Mouse (Mus musculus) layer of hippocampus, postnatal 14 days (tissue): ENCODE results near the gene A730049H05Rik. TPM values are rescaled to one million over a fixed set of nuclear protein-coding genes. Genes with fewer than 3 reads are reported as not detected.

ENCODE experiments used
- DNase-seq, 2 experiments: peaks; one replicate each; pipeline ENCODE4 v3.0.0; 2021 to 2022; ENCODE audit warnings: low spot score in 2 of 2, mixed read lengths in 1 of 2
- total RNA-seq, 2 experiments: library from RNA; stranded (reverse); gene quantifications; 2 replicates each; pipeline ENCODE4 v1.2.3; 2021

Gene A730049H05Rik
- total RNA-seq, 2 experiments from 2014 or later = 0.25 to 0.29 TPM

DNA sequence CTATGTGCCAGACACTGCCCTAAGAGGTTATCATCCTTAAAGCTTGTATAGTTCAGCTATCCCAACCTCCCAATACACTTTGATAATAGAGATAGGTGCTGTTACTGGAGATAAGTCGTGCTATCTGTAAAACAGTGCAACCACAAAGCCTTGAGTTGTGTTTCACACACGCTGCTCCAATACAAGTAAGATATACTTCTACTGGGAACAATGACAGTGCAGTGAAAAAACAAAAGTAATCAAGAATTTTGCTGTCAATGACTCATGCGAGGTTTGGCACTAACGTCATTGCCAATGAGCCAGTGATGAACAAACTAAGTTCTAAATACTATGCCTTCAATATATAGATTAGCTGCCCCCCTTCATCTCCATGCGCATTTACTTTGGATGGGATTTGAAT lies 10.3 kb downstream of the A730049H05Rik start:
- no peak for DNase-seq

DNA sequence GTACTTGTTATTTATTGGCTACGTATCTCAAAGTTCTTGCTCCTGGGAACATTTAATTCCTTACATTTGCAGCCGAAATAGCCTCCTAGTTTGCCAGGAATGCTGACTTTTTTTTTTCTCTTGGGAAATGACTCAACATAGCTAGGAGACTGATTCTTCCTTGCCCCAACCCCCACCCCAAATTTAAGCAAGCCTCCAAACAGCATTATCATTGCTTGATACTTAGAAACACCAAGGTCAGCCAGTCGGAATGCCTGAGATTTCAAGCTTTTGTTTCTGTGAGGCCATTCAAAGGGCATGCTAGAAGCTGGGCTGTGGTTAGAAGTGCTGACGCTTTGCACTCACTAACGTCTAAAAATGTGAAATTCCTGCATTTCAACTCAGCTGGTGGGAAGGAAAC lies 11.1 kb downstream of the A730049H05Rik start:
- no peak for DNase-seq

DNA sequence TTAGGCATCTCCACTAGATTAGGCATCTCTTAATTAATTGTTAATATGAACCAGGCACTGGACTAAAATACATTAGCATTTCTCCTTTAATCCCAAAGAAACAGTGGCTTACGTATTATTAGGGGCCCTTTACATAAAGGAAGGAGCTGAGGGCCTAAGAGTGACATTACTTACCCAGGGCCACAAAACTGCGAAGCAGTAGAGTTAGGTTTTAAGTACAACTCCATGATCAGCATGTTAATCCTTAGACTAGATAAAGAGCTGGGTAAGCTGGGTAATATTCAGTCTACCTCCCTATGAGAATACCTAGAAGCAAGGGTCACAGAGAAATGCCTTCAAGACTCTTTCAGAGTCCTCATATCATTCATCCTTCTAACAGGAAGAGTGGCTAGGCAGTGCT lies 12.9 kb downstream of the A730049H05Rik start:
- DNase-seq = no peak

DNA sequence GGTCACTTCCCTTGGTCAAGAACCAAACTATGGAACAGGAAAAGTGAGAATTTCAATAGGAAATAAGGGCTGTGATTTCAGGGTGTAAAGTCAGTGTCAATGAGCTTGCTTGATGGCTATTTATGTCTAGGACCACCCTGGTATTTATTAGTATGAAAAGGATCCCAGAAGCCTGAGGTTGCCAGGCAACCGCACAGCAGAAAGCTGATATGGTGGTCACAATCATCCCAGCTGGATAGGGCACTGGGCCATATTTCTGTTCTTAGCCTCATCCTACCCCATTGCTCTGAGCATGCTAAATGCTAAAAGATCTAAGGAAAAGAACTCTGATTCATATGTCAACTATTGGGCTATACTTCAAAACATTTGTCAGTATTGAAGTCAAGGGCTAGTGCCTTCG lies 14.8 kb downstream of the A730049H05Rik start:
- no peak for DNase-seq

DNA sequence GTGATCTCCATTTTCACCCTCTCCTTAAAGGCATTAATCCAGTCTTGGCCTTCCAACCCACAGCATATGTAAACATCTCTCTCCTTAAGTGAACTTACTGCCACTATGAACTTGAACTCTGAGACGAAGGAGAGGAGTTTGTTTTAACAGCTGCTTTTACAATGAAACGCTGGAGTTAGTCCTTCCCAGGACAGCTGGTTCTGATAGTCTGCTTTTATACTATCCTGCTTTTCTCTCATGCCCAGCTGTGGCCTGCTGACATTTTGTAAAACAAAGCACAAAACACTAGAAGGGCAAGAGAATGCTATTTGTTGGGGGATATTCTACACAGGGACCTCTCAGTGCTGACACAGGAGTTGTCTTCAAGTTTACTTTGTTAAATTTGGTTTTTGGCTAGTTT lies 25.7 kb downstream of the A730049H05Rik start:
- no peak for DNase-seq

DNA sequence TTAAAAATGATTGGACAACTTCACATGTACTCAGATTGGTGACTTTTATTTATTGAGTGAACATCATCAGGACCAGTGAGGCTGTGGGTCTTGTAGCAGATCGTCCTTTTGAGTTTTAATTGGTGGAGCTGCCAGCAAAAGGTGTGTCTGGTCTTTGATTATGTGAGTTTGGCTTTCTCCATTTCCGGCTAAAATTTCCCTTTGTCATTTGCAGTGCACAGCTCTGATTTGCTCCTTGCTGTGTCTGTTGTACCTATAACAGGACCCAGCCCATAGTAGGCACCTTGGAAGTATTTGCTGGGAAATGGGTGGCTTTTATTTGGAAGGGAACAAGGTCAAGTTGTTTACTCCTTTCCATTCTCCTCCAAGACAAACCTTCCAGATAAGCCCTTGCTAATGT lies 27.2 kb downstream of the A730049H05Rik start:
- no peak for DNase-seq

DNA sequence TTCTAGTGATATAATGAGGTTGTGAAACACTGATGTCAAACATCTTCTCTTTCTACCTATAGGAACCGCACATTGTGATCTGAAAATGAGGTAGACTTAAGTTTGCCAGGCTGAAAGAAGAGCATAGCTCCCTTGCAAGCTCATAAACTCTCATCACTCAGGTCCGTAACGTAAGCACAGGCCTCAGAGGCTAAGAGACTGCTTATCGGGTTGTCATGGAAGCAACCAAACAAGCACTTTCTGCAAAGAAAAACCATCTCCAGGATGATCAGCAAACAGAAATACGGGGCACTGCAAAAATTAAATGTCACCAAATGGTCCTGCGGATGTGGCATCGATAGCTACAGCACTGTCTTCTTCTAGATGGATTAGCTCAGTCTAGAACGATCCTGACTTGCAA lies 29.6 kb downstream of the A730049H05Rik start:
- peak in 1 of 2 experiments; percentile 12 for DNase-seq

DNA sequence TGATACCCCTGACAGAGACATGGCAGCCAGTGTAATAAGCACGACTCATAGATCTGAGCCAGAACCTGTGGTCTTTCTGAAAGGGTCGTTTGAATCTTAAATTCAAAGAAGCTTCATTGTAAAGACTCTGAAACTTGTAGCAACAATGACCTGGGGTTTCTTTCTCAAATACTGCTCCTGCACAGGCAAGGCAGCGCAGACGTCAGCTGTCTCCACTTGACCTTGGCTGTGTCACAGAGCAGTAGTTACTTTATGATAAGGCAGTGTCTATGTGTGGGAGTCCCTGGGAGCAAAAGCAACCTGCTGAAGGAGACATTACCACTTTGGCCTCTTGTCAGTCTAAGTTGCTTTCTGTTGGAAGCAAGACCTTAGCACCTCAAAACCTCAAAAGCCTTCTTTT lies 30.3 kb downstream of the A730049H05Rik start:
- no peak for DNase-seq

DNA sequence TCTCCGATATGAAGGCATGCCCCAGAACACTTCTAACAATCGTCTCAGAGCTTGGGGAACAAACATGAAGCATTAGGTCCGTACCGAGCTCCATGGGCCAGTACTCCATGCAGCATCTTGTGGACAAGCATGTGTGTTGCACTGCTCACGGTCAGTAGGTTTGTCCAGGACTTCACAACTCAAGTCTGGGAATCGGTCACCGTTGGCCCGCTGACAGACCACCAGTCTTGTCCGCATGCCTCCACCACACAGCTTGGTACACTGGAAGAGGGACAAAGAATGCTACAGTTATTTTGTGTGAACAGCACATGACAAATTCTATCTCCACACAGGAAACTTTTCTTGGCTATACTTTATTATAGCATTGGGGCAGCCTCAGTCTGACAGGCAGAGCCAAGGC lies 32.9 kb downstream of the A730049H05Rik start:
- DNase-seq = peak in 1 of 2 experiments; percentile 6

DNA sequence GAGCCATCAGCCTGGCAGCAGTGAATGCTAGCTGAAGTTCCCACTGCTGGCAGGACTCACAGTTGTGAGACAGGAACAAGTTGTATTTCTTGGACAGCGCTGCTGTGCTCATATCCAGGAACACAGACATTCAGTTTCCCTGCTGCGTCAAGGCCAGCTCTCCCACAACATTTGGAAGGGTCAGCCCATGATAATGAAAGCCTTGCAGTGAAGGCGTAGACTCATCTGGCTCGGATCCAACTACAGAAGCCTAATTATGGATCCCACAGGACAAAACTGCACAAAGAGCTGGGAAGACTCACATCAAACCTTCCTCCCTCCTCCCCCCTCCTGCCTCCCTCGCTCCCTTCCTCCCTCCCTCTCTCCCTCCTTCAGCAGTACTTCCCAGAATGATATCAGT lies 34.0 kb downstream of the A730049H05Rik start:
- peak; percentile 53 to 92 for DNase-seq

DNA sequence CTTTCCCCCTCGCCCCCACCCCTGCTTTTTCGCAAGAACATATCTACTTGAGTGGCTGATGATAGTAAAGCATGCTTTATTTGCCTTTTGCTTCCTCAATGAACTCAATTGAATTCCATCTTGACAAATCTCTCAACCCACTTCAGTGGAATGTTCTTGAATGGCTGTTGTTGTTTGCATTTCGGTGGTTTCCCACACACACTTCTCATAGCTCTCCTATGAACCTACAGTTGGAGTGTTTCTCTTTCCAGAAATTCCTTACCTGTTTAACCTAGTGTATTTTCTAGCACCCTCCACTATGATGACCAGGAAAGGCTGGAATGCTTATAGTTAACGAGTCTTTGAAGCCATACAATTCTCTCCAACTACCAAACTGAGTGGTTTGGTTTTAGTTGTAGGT lies 38.6 kb downstream of the A730049H05Rik start:
- no peak for DNase-seq

DNA sequence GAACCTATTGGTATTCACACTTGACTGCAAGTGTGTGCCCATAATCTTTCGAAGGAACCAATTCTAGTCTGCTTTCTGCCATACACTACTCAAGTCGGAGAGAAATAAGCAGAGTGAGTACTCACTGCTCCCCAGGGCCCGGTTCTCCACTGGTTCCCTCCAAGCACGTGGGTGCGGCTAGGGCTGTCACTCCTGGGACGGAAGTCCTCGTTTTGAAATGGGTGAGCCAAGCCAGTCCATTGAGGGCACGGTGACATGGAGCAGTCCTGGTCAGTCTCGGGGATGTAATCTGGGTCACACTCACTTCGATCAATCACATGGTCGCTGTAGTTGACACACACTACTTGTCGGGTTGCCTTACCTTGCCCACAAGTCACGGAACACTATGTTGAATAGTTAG lies 41.5 kb downstream of the A730049H05Rik start:
- DNase-seq = no peak

DNA sequence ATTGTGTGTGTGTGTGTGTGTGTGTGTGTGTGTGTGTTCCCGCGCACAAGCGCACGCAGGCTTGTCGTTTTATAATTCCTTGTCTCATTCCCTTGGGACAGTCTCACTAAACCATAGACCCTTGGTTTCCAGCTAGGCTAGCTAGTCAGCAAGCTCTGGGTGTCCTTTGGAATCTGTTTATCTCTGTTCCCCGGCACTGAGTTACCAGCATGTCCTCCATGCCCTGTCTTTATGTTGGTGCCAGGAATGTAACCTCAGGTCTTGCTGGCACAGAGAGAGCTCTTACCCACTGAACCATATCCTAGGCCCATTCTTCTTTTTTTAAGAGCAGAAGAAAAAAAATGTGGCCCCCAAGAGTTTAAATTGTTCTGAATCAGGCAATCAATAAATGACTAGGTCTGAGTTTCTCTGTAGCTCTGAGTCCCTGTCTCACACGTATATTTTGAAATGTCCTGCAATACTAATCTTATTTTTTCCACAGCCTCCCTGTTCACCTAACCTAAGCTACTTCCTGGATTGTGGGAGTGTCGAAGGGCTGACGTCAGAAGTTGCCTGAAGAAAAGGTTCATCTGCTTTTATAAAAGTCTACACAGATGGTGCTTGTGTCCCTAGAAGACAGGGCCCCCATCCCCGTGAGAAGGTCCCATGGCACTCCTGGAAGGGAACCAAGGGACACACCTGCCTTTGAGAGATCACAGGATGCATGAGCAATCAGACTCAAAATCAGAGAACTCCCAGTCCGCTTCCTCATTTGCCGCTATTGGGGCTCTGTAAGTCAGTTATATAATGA lies 42.6 kb downstream of the A730049H05Rik start:
- no peak for DNase-seq

DNA sequence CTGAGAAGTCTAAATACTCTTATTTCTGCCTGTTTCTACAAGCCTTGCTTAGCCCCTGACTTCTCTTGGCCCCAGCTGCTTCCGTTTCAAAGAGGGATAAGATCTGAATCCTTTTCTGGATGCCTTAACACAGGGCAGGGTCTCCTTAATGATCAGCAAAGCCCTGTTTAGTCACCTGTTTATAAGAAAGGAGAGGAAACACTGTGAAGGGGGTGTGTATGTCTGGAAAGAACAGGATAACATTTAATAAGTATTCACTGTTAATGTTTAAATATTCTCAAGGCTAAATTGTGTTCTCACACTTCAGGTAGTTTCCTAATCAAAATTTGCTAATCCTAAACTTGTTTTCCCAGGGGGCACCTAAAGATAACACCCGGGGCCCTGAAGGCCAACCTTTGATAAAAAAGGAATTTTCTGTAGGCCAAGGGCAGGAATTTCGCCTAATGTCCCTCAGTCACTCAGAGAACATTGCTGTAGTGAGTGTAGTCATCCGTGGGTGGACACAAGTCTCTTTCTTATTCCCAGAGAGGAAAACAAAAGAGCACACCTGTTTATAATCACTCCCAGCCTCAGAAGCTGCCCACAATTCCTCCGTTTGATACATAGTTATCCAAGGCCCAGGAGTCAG lies 44.1 kb downstream of the A730049H05Rik start:
- no peak for DNase-seq

DNA sequence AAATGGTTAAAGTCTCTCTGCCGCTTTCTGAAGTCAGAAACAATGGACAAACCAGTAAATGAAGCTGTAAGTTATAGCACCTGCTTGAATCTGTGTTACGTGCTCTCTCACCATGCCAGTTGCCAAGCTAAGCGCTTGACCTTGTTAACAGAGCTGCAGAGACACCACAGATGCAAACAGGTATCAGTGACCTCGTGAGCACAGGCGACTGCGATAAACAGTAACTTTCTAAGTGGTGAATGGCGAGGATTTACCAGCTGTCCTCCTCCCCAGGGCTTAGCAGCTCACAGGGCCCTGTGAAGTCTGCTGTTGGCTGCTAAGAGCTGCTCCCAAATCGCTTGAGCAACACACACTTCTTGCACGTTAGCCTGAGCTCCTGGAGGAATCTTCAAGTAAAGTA lies 46.3 kb downstream of the A730049H05Rik start:
- DNase-seq = no peak

DNA sequence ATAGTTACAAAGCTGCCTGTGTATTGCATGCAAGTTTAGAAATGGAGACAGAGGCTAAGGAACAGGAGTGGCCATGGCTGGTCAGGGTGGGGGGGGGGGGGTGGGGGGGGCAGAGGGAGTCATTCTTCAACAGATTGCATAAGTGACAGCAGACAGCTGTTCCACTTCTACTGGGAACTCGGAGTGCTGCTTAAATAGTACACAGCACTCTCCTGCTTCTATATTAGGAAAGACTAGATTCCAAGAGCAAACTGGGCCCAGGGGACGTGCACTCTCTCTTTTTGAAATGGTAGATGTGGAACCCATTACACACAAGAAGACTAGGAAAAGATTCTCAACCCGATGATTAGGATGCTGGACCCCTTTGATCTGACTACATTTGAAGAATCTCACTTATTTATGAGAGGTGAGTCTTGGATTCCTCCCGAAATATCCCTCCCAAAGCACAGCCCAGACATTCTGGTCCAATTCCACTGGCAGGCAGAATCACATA lies 52.9 kb downstream of the A730049H05Rik start, which contains the start of gene Gm15737:
Gene Gm15737, plus strand, starts transcription at position 269 of the 493 bp plus-strand sequence.
- DNase-seq = peak in 1 of 2 experiments; percentile 8

DNA sequence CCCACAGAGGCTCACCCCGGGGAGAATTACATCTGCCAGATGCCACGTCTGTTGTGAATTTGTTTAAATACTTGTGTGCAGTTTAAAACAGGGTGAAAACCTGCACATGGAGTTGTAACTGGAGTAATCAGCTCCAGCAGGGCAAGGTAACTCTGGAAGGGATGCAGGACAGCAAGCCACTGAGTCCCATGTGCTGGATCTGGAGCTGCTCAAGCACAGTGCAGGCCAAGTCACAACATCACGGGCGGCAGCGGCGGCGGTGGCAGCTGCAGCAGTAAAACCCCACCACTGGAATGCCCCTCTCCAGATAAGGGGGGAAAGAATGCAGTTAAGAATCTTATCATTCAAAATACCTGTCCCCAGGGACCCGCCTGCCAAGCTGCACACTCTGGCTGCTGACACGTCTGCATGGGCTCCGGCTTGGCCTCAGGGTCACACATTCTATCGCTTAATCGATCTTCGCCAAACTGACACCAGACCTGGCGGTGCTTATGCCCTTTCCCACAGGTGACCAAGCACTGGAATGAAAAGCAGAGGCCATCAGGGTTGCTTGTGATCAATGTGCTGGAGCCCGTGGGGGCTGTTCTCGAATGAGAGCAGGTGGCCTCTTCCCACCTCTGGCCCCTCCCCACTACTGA lies 53.4 kb downstream of the A730049H05Rik start:
- DNase-seq = no peak

DNA sequence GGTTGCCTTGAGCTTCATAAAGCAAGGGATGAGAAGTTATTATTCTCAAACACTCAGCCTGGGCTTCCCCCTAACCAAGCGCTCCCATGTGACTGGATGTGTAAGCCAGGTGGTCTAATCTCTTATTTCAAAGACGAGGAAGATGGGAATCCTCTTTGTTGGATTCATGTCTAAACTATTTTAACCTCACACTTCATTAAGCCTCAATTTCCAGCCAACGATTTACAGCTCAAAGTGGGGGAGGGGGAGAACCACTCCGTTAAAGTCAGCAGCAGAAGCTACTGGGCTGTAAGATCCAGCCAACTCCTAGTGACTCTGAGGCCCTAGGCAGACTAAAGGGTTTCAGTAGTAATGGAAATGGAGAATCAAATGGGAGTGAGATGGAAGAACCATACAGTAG lies 55.5 kb downstream of the A730049H05Rik start:
- no peak for DNase-seq

DNA sequence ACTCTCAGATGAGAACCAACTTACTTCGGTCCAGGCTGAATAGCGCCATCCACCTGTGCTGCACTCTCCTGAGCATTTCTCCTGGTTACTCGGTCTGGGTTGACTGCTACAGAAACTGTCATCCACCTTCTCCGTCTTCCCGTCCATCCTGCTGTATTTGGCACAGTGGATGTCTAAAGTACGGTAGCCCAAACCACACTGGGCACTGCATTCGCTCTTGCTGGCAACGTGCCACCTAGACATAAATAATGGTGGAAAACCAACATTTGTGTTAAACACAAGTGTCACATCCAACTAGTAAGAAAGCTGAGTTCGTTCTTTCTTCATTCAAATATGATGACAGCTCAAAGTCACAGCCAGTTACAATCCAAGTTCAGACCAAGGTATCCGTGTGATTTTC lies 56.5 kb downstream of the A730049H05Rik start:
- DNase-seq = no peak

DNA sequence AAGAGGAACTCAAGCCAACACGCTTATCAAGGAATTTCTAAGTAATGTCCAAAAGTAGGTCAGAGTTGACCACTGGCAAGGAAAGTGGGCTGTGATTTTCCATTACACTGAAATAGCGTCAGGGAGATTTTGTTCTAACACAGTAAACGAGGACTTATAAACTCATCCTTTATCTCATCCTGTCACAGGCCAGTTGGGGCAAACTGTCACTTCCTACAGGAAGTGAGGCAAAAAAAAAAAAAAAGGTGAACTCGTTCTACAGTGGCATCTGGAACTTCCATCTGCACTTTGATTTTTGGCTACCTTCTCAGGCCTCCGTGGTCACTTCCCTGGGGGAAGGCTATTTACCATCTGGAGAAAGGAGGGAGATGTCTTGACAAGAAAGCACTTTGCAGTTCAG lies 58.6 kb downstream of the A730049H05Rik start:
- no peak for DNase-seq

DNA sequence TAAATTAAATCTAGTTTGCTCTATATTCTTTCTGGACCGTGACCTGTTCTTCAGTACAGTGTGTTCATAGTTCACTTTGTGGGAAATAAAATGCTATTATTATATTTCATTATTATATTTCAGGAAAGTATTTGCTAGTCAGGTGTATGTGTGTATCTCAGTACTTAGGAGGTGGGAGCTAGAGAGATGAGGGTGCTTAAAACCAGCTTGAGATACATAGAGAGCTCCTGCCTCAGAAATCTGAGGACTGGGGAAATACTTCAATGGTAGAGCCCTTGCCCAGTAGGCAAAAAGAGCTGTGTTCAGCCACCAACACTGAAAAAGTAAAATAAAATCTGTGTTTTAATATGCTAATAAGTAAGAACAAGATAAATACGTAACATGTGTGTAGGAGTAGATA lies 59.1 kb downstream of the A730049H05Rik start:
- no peak for DNase-seq

DNA sequence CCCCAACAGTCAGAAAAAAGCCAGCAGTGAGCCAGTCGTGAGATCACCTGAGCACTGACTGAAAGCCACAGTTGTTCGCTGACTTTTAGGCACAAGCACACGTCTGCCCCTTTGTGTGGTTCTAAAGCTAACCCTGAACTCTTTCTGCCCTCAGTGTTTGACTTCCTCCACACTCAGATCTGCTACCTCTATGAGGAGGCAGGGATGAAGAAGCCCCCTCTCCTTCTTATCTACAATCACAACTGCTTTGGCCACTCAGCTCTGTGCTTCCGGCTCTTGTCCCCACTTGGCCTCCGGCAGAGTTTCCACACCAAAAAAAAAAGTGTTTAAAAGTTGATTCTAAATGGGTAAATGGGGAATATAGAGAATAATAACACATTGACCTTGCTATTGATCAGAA lies 59.8 kb downstream of the A730049H05Rik start:
- DNase-seq = no peak
